Mouse (Mus musculus): Measurements from ENCODE around the gene Slc15a3.

Gene Slc15a3

GRCm38 (mm10) chr19:10824061-10824460, 15.5 kb upstream of the Slc15a3 start:
- DNase-seq: no peak

- DNase-seq: no peak
These were observed 11.2 kb upstream of the Slc15a3 start for GRCm38 (mm10) chr19:10828321-10828720.

GRCm38 (mm10) chr19:10829436-10830175, 9.9 kb upstream of the Slc15a3 start, which contains the start of gene Cd6:
Cd6 (minus strand) TSS chr19:10830058.
- DNase-seq: no peak

- peak; percentile 68 to 74 for DNase-seq
These were observed 8.1 kb upstream of the Slc15a3 start for GRCm38 (mm10) chr19:10831424-10831823.

GRCm38 (mm10) chr19:10832030-10832429, 7.5 kb upstream of the Slc15a3 start:
- DNase-seq: no peak

GRCm38 (mm10) chr19:10833611-10834010, 5.9 kb upstream of the Slc15a3 start:
- no peak for DNase-seq

- DNase-seq: no peak
These were observed 3.9 kb upstream of the Slc15a3 start for GRCm38 (mm10) chr19:10835671-10836070.

- peak; percentile 40 to 49 for DNase-seq
These were observed 2.4 kb downstream of the Slc15a3 start for GRCm38 (mm10) chr19:10841721-10842626.

GRCm38 (mm10) chr19:10842914-10843313, 3.4 kb downstream of the Slc15a3 start:
- DNase-seq: no peak

GRCm38 (mm10) chr19:10844206-10844605, 4.7 kb downstream of the Slc15a3 start:
- no peak for DNase-seq

- no peak for DNase-seq
These were observed 5.9 kb downstream of the Slc15a3 start for GRCm38 (mm10) chr19:10845454-10845853.

GRCm38 (mm10) chr19:10846150-10846549, 6.6 kb downstream of the Slc15a3 start:
- no peak for DNase-seq

GRCm38 (mm10) chr19:10847311-10848087, 8.0 kb downstream of the Slc15a3 start:
- DNase-seq: peak in 1 of 2 experiments; percentile 72

- no peak for DNase-seq
These were observed 15.9 kb downstream of the Slc15a3 start for GRCm38 (mm10) chr19:10855422-10855821.

GRCm38 (mm10) chr19:10856520-10856919, 17.0 kb downstream of the Slc15a3 start:
- no peak for DNase-seq

- no peak for DNase-seq
These were observed 20.6 kb downstream of the Slc15a3 start for GRCm38 (mm10) chr19:10860072-10860497.

- DNase-seq: no peak
These were observed 26.8 kb downstream of the Slc15a3 start for GRCm38 (mm10) chr19:10866351-10866750.

- no peak for DNase-seq
These were observed 28.6 kb downstream of the Slc15a3 start for GRCm38 (mm10) chr19:10867946-10868622.

- DNase-seq: no peak
These were observed 29.2 kb downstream of the Slc15a3 start for GRCm38 (mm10) chr19:10868623-10869141.

- DNase-seq: peak; percentile 79 to 89
These were observed 29.8 kb downstream of the Slc15a3 start for GRCm38 (mm10) chr19:10869241-10869885.

- DNase-seq: peak in 1 of 2 experiments; percentile 40
These were observed 30.5 kb downstream of the Slc15a3 start, which contains the start of gene Tmem132a for GRCm38 (mm10) chr19:10869886-10870527. Tmem132a (minus strand) TSS chr19:10869940.

Measured in kidney, postnatal 25 days (tissue).